Comparison of ENCODE assay signal across 8 mouse cellular contexts in genomic region chr9:70838132-70838911, GRCm38 (mm10).
A peak's percentile ranks its signal among the peaks of the same experiment; 100 is the strongest.
DNase-seq lines count a peak whose midpoint lies in the region; ATAC-seq lines count a peak whose summit lies in the region.
"Had no signal": no experiment of that assay in that cellular context is flagged by ENCODE, and none has a peak within 500 bp of the region (broad histone marks: within the 10 kb centered on the region; RNA-seq: fewer than 3 reads in every experiment).

No protein-coding gene starts in this region.

- DNase-seq in spleen, adult 18-20 months = peak; percentile 40 to 41
- no peak for DNase-seq in spleen, adult 12 weeks (ENCODE audit: low spot score)
- DNase-seq in cerebellum, postnatal 36 days = no peak
- DNase-seq: kidney, postnatal 14 days had no signal

- no peaks in the 10 kb centered on the region for H3K27me3 ChIP-seq in heart, embryonic 11.5 days (ENCODE audit: control insufficient read depth, insufficient read depth, low read length)
- H3K27me3 ChIP-seq in lung, embryonic 16.5 days (ENCODE audit: control insufficient read depth, insufficient read depth, low read depth, low read length) = no peaks in the 10 kb centered on the region
- H3K27me3 ChIP-seq in stomach, embryonic 16.5 days (ENCODE audit: control insufficient read depth, insufficient read depth, low read length) = no peaks in the 10 kb centered on the region

- no peak for ATAC-seq in heart, embryonic 11.5 days (replicated peaks; ENCODE audit: insufficient number of reproducible peaks, low FRiP score, low TSS enrichment)
- ATAC-seq in lung, embryonic 16.5 days (ENCODE audit: low read depth) = no peak
- ATAC-seq in stomach, embryonic 16.5 days (ENCODE audit: insufficient read depth, low FRiP score) = no peak
- no peak for ATAC-seq in erythroid progenitor cell, adult 5-6 weeks (replicated peaks; ENCODE audit: low FRiP score, poor library complexity, severe bottlenecking)

- peaks cover 29% of the 10 kb centered on the region for H3K4me1 ChIP-seq in heart, embryonic 11.5 days (ENCODE audit: control insufficient read depth, insufficient read depth, low read length)
- H3K4me1 ChIP-seq in lung, embryonic 16.5 days (replicated peaks; ENCODE audit: control insufficient read depth, insufficient read depth, low read length) = peaks cover 32% of the 10 kb centered on the region
- peaks cover 32% of the 10 kb centered on the region for H3K4me1 ChIP-seq in stomach, embryonic 16.5 days (ENCODE audit: control insufficient read depth, insufficient read depth, low read length)

- WGBS in heart, embryonic 11.5 days (ENCODE audit: insufficient replicate concordance) = 69% methylated on average over 10 of the region's 10 CpGs
- WGBS in lung, embryonic 16.5 days = 73% methylated on average over 8 of the region's 10 CpGs
- 79% methylated on average over 10 of the region's 10 CpGs for WGBS in stomach, embryonic 16.5 days

- no peaks in the 10 kb centered on the region for H3K36me3 ChIP-seq in heart, embryonic 11.5 days (ENCODE audit: control insufficient read depth, insufficient read depth, low read length)
- no peaks in the 10 kb centered on the region for H3K36me3 ChIP-seq in lung, embryonic 16.5 days (ENCODE audit: control insufficient read depth, insufficient read depth, low read length)
- no peaks in the 10 kb centered on the region for H3K36me3 ChIP-seq in stomach, embryonic 16.5 days (ENCODE audit: control insufficient read depth, insufficient read depth, low read length)

- H3K4me2 ChIP-seq in heart, embryonic 11.5 days = no peak overlapping the region
- H3K4me2 ChIP-seq in lung, embryonic 16.5 days (ENCODE audit: low read depth, low read length) = no peak overlapping the region
- H3K4me2 ChIP-seq in stomach, embryonic 16.5 days (ENCODE audit: low read depth, low read length) = no peak overlapping the region

- H3K9me3 ChIP-seq in heart, embryonic 11.5 days (replicated peaks; ENCODE audit: control insufficient read depth, low read length) = no peaks in the 10 kb centered on the region; the same call in 1 of the 2 replicates
- no peaks in the 10 kb centered on the region for H3K9me3 ChIP-seq in lung, embryonic 16.5 days (ENCODE audit: control insufficient read depth, low read length)
- H3K9me3 ChIP-seq in stomach, embryonic 16.5 days (replicated peaks; ENCODE audit: control insufficient read depth, low read length) = no peaks in the 10 kb centered on the region

- 0 out of 2 replicates have a peak overlapping the region, but pooled peaks have one; percentile 13 for H3K27ac ChIP-seq in heart, embryonic 11.5 days (ENCODE audit: low read depth, low read length)
- H3K27ac ChIP-seq in lung, embryonic 16.5 days (ENCODE audit: low read length) = 0 out of 2 replicates have a peak overlapping the region, but pooled peaks have one; percentile 66
- H3K27ac ChIP-seq in stomach, embryonic 16.5 days (ENCODE audit: low read length) = peak overlapping the region; percentile 36

- no peak overlapping the region for H3K9ac ChIP-seq in heart, embryonic 11.5 days (ENCODE audit: low read depth, low read length)
- no peak overlapping the region for H3K9ac ChIP-seq in lung, embryonic 16.5 days (ENCODE audit: low read length)
- no peak overlapping the region for H3K9ac ChIP-seq in stomach, embryonic 16.5 days (ENCODE audit: low read length)

- no peak overlapping the region for H3K4me3 ChIP-seq in heart, embryonic 11.5 days (ENCODE audit: low read depth, low read length)
- no peak overlapping the region for H3K4me3 ChIP-seq in lung, embryonic 16.5 days (ENCODE audit: low read length)
- H3K4me3 ChIP-seq in stomach, embryonic 16.5 days (replicated peaks; ENCODE audit: low read length) = no peak overlapping the region

Comparison
In these comparisons a context has a peak if more than half of its experiments do, and no peak if none do; other contexts are left out.
1. DNase-seq: peak in spleen, adult 18-20 months (2 of 2); none in spleen, adult 12 weeks (single experiment) and cerebellum, postnatal 36 days (0 of 2).
2. H3K27ac ChIP-seq: peak in every context shown above with its lines; median percentile 66 in lung, embryonic 16.5 days; 36 in stomach, embryonic 16.5 days; 13 in heart, embryonic 11.5 days.